Mouse (Mus musculus) liver, embryonic 12.5 days (tissue): ENCODE measurements around the gene Gm28038. TPM values are rescaled to one million over a fixed set of nuclear protein-coding genes. Genes with fewer than 3 reads are reported as not detected.

Experiments
- ATAC-seq: fragments of 200-750 bp; cut with Nextera tagmentation; 2 replicates; pipeline ENCODE4 v1.8.0; 2017; ENCODE audit warnings: moderate number of reproducible peaks, mild to moderate bottlenecking, moderate library complexity
- H3K27ac ChIP-seq: fragments of 300-500 bp; sonication (generic); 2 replicates; pipeline ENCODE4 v1.5.1; 2016; ENCODE audit warnings: mild to moderate bottlenecking
- H3K27me3 ChIP-seq: fragments of 300-500 bp; sonication (generic); replicated peaks from 2 replicates; pipeline ENCODE4 v1.6.1; 2016; ENCODE audit warnings: mild to moderate bottlenecking, moderate library complexity
- H3K36me3 ChIP-seq: fragments of 300-500 bp; sonication (generic); 2 replicates; pipeline ENCODE4 v1.6.1; 2016; ENCODE audit warnings: mild to moderate bottlenecking, moderate library complexity
- H3K4me1 ChIP-seq: fragments of 300-500 bp; sonication (generic); 2 replicates; pipeline ENCODE4 v1.6.1; 2016
- H3K4me2 ChIP-seq: fragments of 300-500 bp; sonication (generic); 2 replicates; pipeline ENCODE4 v1.6.1; 2016; ENCODE audit warnings: mild to moderate bottlenecking, moderate library complexity
- H3K4me3 ChIP-seq: fragments of 300-500 bp; sonication (generic); 2 replicates; pipeline ENCODE4 v1.5.1; 2016; ENCODE audit warnings: mild to moderate bottlenecking, moderate library complexity
- H3K9ac ChIP-seq: fragments of 300-500 bp; sonication (generic); 2 replicates; pipeline ENCODE4 v1.6.1; 2016; ENCODE audit warnings: mild to moderate bottlenecking, moderate library complexity
- H3K9me3 ChIP-seq: fragments of 300-500 bp; sonication (generic); replicated peaks from 2 replicates; pipeline ENCODE4 v1.6.1; 2016; ENCODE audit warnings: mild to moderate bottlenecking, moderate library complexity
- WGBS: fragments of 180-500 bp; shearing (Covaris S2); methylation state at CpG from one replicate; pipeline ENCODE4 v1.1.7; 2016; ENCODE audit not compliant: insufficient replicate concordance; 5-methylcytosine and 5-hydroxymethylcytosine counted together
- polyA plus RNA-seq: library from polyadenylated mRNA; unstranded; fragments of >200 nt; fragmentation: Nextera tagmentation; extraction: Ambion mirVana; gene quantifications from 2 replicates; pipeline ENCODE4 v1.2.1, GENCODE M21; 2016

Gm28038 gene
- polyA plus RNA-seq, 1 experiment from 2014 or later, result not detected

GRCm38 (mm10) chr2:30258600-30258999, 22.2 kb upstream of the Gm28038 start:
- H3K4me1 ChIP-seq, result peaks cover 32% of the 10 kb centered on the region
- no peak overlapping the region for H3K4me2 ChIP-seq
- H3K9me3 ChIP-seq, result no peaks in the 10 kb centered on the region
- H3K36me3 ChIP-seq, result peaks cover 98% of the 10 kb centered on the region
- 49% methylated on average over 4 of the region's 4 CpGs for WGBS
- peak; percentile 10; the same call in 1 of the 2 replicates for ATAC-seq
- H3K4me3 ChIP-seq, result no peak overlapping the region
- no peaks in the 10 kb centered on the region for H3K27me3 ChIP-seq
- no peak overlapping the region for H3K9ac ChIP-seq
- peak overlapping the region; percentile 37; the same call in 1 of the 2 replicates for H3K27ac ChIP-seq

GRCm38 (mm10) chr2:30259131-30260064, 21.4 kb upstream of the Gm28038 start:
- peaks cover 26% of the 10 kb centered on the region for H3K4me1 ChIP-seq
- no peaks in the 10 kb centered on the region for H3K9me3 ChIP-seq
- 78% methylated on average over 15 of the region's 15 CpGs for WGBS
- no peak overlapping the region for H3K9ac ChIP-seq
- H3K27me3 ChIP-seq, result no peaks in the 10 kb centered on the region
- peaks cover 99% of the 10 kb centered on the region for H3K36me3 ChIP-seq
- ATAC-seq, result no peak
- no peak overlapping the region for H3K4me3 ChIP-seq
- H3K27ac ChIP-seq, result no peak overlapping the region
- no peak overlapping the region for H3K4me2 ChIP-seq

DNA sequence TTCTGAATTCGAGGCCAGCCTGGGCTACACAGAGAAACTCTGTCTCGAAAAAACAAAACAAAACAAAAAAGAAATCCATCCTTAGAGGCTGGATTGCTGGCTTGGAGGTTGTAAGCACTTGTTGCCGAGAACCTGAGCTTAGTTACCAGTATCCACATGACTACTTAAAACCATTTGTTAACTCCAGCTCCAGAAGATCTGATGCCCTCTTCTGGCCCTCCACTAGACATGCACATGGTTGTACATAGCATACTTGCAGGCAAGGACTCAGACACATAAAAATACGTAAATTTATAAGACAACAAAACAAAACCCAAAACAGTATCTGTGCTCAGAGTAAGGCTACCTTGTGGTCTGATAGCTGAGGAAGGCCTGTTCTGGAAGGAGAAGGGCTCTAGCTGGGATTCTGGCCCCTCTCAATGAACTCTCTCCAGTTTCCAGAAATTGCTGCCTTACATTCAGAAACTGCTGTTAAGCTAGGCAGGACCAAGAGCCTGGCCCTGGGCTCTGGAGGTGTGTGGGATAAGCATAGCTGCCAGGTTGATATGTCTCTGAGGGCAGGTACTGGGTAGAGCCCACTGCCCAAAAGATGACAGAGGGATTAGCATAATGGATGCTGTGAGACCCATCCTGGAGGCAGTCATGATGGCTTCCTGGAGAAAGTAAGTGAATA, 19.6 kb upstream of the Gm28038 start:
- H3K4me1 ChIP-seq, result peaks cover 42% of the 10 kb centered on the region
- ATAC-seq, result no peak
- no peak overlapping the region for H3K4me2 ChIP-seq
- 79% methylated on average over 4 of the region's 4 CpGs for WGBS
- no peak overlapping the region for H3K4me3 ChIP-seq
- peaks cover 90% of the 10 kb centered on the region for H3K36me3 ChIP-seq
- H3K27ac ChIP-seq, result no peak overlapping the region
- no peak overlapping the region for H3K9ac ChIP-seq
- H3K27me3 ChIP-seq, result no peaks in the 10 kb centered on the region
- H3K9me3 ChIP-seq, result no peaks in the 10 kb centered on the region

DNA sequence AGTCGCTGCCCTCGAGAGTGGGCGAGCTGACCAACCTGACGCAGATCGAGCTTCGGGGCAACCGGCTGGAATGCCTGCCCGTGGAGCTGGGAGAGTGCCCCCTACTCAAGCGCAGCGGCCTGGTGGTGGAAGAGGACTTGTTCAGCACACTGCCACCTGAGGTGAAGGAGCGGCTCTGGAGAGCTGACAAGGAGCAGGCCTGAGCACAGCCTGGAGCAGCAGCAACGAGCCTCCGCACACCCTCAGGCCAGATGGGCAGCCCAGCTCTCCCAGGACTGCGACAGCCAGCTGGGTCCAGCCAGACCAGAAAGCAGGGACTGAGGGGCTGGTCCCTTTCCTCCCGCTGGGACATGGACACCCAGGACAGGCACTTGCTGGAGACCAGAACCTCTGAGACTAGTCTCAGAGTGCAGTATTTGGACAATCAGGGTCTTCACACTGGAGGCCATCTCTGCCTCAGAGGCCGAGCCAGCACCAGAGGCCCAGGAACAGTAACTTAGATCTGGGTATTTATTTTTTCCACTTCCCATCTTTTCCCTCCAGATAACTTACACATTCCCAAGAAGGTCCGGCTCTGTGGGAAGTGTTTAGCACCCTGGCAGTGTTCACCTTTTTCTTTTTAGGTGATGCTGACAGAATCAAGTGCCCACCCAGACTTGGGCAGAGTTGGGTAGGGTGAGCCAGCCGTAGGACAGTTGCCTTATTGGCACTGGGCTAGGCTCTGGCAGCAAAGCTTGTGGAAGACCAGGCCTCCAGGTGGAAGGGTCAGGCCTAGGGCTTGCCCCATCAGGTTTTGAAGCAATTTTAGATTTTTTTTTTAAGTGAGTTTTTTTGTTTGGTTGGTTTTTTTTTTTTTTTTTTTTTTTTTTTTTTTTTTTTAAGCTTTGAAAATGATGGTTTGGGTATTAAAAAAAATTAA, 18.7 kb upstream of the Gm28038 start:
- Histone ChIP-seq H3K9me3 (no peaks in the 10 kb centered on the region), H3K4me2 (no peak overlapping the region), H3K4me1 (peaks cover 52% of the 10 kb centered on the region), H3K27ac (no peak overlapping the region), H3K4me3 (no peak overlapping the region), H3K27me3 (no peaks in the 10 kb centered on the region), H3K36me3 (peaks cover 80% of the 10 kb centered on the region), H3K9ac (no peak overlapping the region)
- ATAC-seq, result no peak
- 90% methylated on average over 18 of the region's 18 CpGs for WGBS

- Histone ChIP-seq H3K36me3 (peaks cover 72% of the 10 kb centered on the region), H3K9ac (no peak overlapping the region), H3K9me3 (no peaks in the 10 kb centered on the region), H3K27ac (no peak overlapping the region), H3K4me1 (peaks cover 49% of the 10 kb centered on the region), H3K4me2 (no peak overlapping the region), H3K27me3 (no peaks in the 10 kb centered on the region), H3K4me3 (no peak overlapping the region)
- 71% methylated on average over 4 of the region's 4 CpGs for WGBS
- no peak for ATAC-seq
Observed at GRCm38 (mm10) chr2:30262840-30263441, 17.9 kb upstream of the Gm28038 start.

DNA sequence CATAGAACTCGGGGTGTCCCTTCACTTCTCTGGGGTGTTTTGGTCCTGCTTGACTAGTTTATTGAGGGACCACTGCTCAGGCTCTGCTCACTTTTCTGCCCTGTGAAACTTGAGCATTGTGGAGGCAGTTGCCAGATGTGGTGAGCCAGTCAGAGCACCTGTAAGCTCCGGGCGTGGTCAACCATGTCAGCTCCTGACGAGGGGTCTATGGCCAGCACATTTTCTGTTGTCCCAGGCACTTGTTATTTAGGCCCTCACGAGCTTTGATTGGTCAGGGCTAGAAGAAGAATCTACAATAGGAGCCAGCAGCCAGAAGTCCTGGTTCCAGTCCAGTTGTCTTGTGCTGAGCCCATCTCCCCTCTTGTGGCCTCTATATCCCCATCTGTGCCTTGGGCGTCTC, 17.0 kb upstream of the Gm28038 start:
- no peak overlapping the region for H3K4me2 ChIP-seq
- H3K4me3 ChIP-seq, result no peak overlapping the region
- no peaks in the 10 kb centered on the region for H3K27me3 ChIP-seq
- 82% methylated on average over 6 of the region's 6 CpGs for WGBS
- H3K9me3 ChIP-seq, result no peaks in the 10 kb centered on the region
- H3K4me1 ChIP-seq, result peaks cover 40% of the 10 kb centered on the region
- no peak for ATAC-seq
- no peak overlapping the region for H3K9ac ChIP-seq
- peaks cover 64% of the 10 kb centered on the region for H3K36me3 ChIP-seq
- H3K27ac ChIP-seq, result no peak overlapping the region

GRCm38 (mm10) chr2:30264671-30265519, 15.9 kb upstream of the Gm28038 start:
- Histone ChIP-seq H3K9ac (no peak overlapping the region), H3K36me3 (peaks cover 53% of the 10 kb centered on the region), H3K27ac (peak overlapping the region; percentile 72; the same call in 1 of the 2 replicates), H3K4me2 (no peak overlapping the region), H3K27me3 (no peaks in the 10 kb centered on the region), H3K4me3 (no peak overlapping the region), H3K4me1 (peaks cover 36% of the 10 kb centered on the region), H3K9me3 (no peaks in the 10 kb centered on the region)
- 76% methylated on average over 7 of the region's 7 CpGs for WGBS
- no peak for ATAC-seq

GRCm38 (mm10) chr2:30265767-30266253, 15.0 kb upstream of the Gm28038 start, which contains the start of gene Phyhd1:
TSS of gene Phyhd1 (plus strand) at chr2:30266203.
- H3K27ac ChIP-seq, result peak within 1 kb of the TSS; percentile 72
- WGBS, result 55% methylated on average over 5 of the region's 5 CpGs
- ATAC-seq, result no peak
- H3K4me2 ChIP-seq, result peak within 1 kb of the TSS; percentile 40
- H3K4me1 ChIP-seq, result peaks cover 34% of the 10 kb centered on the region
- peak within 1 kb of the TSS; percentile 29 for H3K9ac ChIP-seq
- no peaks in the 10 kb centered on the region for H3K27me3 ChIP-seq
- H3K36me3 ChIP-seq, result peaks cover 44% of the 10 kb centered on the region
- no peaks in the 10 kb centered on the region for H3K9me3 ChIP-seq
- peak within 1 kb of the TSS; percentile 25 for H3K4me3 ChIP-seq

GRCm38 (mm10) chr2:30266392-30266941, 14.4 kb upstream of the Gm28038 start:
- peaks cover 37% of the 10 kb centered on the region for H3K36me3 ChIP-seq
- peak; percentile 65 for ATAC-seq
- H3K9me3 ChIP-seq, result no peaks in the 10 kb centered on the region
- peaks cover 34% of the 10 kb centered on the region for H3K4me1 ChIP-seq
- 55% methylated on average over 4 of the region's 4 CpGs for WGBS
- peak overlapping the region; percentile 25 for H3K4me3 ChIP-seq
- no peaks in the 10 kb centered on the region for H3K27me3 ChIP-seq
- peak overlapping the region; percentile 40 for H3K4me2 ChIP-seq
- peak overlapping the region; percentile 72 for H3K27ac ChIP-seq
- H3K9ac ChIP-seq, result peak overlapping the region; percentile 29

DNA sequence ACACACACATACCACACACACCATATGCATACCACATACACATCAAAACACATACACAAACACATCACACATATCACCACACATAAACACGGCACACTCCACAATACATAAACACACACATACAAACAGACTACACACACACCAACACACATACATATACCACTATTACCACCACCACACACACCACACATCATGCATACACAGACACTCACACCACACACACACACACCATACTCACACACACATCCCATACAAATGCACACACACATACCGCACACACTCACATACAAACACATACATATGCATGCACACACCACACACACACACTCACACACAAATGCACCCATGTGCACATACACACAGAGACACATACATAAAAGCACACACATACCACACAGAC, 13.4 kb upstream of the Gm28038 start:
- no peak overlapping the region for H3K9ac ChIP-seq
- H3K27me3 ChIP-seq, result no peaks in the 10 kb centered on the region
- peaks cover 30% of the 10 kb centered on the region for H3K36me3 ChIP-seq
- H3K4me1 ChIP-seq, result peaks cover 34% of the 10 kb centered on the region
- no peak overlapping the region for H3K4me3 ChIP-seq
- peak overlapping the region; percentile 72 for H3K27ac ChIP-seq
- H3K4me2 ChIP-seq, result 0 out of 2 replicates have a peak overlapping the region, but pooled peaks have one; percentile 40
- no peaks in the 10 kb centered on the region for H3K9me3 ChIP-seq
- no peak for ATAC-seq
- 86% methylated on average over 2 of the region's 2 CpGs for WGBS
